Mouse (Mus musculus): ENCODE measurements at regions not wholly inside any gene's neighbourhood (a gene's known extent, or its start where the extent isn't known, plus 50 kb on each side); places are given as distances from the start of the nearest gene placed in this dataset.

DNA sequence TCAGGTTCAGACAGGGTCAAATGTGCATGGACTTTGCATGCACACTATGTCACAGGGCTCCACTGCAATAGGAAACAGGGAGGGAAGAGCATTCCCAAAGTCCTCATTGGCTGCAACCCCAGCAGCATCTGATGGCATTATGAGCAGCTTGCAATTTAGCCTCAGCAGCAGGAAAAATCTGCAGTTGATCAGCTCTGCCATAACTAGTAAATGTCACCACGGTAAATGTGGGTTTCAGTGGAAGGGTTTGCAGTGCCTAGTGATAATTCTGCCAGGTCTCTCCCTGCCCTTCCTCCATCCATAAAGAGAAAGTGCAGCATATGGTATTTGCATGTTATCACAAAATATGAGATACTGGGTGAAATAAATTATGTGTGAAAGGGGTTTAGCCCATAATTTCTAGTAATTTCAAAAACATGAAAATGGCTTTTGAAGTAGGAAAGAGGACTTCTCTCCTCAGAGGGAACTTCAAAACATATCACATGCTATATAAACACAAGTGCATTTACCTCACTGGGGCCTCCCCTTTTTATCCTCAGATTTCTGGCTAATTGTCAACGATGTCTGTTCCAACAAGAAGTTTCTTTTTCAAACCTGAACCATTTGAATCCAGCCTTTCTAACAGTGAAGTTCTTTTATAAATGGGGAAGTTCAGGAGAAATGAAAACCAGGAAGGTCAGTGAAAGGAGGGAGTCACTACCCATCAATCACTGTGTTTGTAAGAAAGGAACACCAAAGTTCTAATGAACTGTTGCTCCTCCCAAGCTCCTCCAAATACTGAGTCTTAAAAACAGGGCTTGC lies 303.5 kb downstream of the Meis1 start:
- ATAC-seq (ENCODE audit: low FRiP score, low read depth), result no peak
- WGBS, result 59% methylated on average over 2 of the region's 2 CpGs
- Histone ChIP-seq H3K9ac (no peak overlapping the region), H3K4me3 (no peak overlapping the region), H3K36me3 (no peaks in the 10 kb centered on the region), H3K27ac (no peak overlapping the region), H3K9me3 (no peaks in the 10 kb centered on the region), H3K4me1 (peaks cover 10% of the 10 kb centered on the region; the same call in 1 of the 2 replicates), H3K4me2 (replicated peaks) (no peak overlapping the region), H3K27me3 (replicated peaks) (no peaks in the 10 kb centered on the region)

DNA sequence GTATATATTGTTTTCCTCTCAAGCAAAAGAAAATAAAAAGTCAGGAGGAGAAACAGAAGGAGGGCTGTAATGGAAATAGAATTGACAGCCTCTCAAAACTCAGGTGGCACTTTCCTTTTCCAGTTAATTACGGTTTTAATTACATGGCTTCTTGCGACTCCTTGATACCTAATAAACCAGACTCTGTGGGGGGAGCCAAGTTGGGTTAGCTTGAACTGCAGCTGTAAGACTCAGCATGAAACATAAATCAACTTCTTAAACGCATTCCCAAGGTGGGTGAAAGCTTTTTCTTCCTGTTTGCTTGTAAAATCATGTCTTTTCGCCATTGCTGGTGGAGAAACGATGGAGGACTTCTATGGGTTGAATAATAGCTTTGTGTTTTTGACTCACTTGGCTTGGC lies 304.4 kb downstream of the Meis1 start:
- H3K9me3 ChIP-seq, result no peaks in the 10 kb centered on the region
- peaks cover 10% of the 10 kb centered on the region; the same call in 1 of the 2 replicates for H3K4me1 ChIP-seq
- H3K4me2 ChIP-seq (replicated peaks), result no peak overlapping the region
- H3K36me3 ChIP-seq, result no peaks in the 10 kb centered on the region
- no peak for ATAC-seq (ENCODE audit: low FRiP score, low read depth)
- no peak overlapping the region for H3K4me3 ChIP-seq
- H3K27ac ChIP-seq, result no peak overlapping the region
- H3K27me3 ChIP-seq (replicated peaks), result no peaks in the 10 kb centered on the region
- H3K9ac ChIP-seq, result no peak overlapping the region
- WGBS, result 39% methylated on average over 5 of the region's 5 CpGs

- Histone ChIP-seq H3K4me1 (peaks cover 10% of the 10 kb centered on the region; the same call in 1 of the 2 replicates), H3K9ac (no peak overlapping the region), H3K4me3 (no peak overlapping the region), H3K4me2 (replicated peaks) (no peak overlapping the region), H3K36me3 (no peaks in the 10 kb centered on the region), H3K9me3 (no peaks in the 10 kb centered on the region), H3K27me3 (replicated peaks) (no peaks in the 10 kb centered on the region), H3K27ac (no peak overlapping the region)
- ATAC-seq (ENCODE audit: low FRiP score, low read depth), result 0 out of 2 replicates have a peak, but pooled peaks have one; percentile 65
- WGBS, result 48% methylated on average over 10 of the region's 10 CpGs
Observed at GRCm38 (mm10) chr11:18712642-18713053, 306.1 kb downstream of the Meis1 start.

DNA sequence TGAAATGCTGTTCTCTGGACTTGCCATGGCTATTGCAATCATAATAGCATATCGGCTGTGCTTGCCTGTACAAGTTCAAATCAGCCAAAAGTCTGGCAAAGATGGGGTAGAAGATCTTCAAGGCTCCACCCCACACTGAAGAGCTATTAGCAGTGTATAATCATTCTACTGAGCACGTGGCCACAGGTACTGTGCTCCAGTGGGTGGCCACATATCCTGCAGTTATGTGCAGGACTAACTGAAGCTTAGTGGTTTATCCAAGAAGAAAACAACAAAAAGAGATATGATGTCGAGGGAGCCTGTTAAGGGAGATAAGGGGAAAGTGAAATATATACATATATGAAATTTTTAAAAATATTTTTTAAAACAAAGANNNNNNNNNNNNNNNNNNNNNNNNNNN lies 309.2 kb downstream of the Meis1 start:
- no peak overlapping the region for H3K9ac ChIP-seq
- H3K27me3 ChIP-seq (replicated peaks), result no peaks in the 10 kb centered on the region
- H3K4me1 ChIP-seq, result peaks cover 6% of the 10 kb centered on the region; the same call in 1 of the 2 replicates
- no peak overlapping the region for H3K27ac ChIP-seq
- H3K9me3 ChIP-seq, result no peaks in the 10 kb centered on the region
- no peak for ATAC-seq (ENCODE audit: low FRiP score, low read depth)
- H3K4me3 ChIP-seq, result no peak overlapping the region
- WGBS, result 87% methylated on average over 3 of the region's 3 CpGs
- no peaks in the 10 kb centered on the region for H3K36me3 ChIP-seq
- no peak overlapping the region for H3K4me2 ChIP-seq (replicated peaks)

DNA sequence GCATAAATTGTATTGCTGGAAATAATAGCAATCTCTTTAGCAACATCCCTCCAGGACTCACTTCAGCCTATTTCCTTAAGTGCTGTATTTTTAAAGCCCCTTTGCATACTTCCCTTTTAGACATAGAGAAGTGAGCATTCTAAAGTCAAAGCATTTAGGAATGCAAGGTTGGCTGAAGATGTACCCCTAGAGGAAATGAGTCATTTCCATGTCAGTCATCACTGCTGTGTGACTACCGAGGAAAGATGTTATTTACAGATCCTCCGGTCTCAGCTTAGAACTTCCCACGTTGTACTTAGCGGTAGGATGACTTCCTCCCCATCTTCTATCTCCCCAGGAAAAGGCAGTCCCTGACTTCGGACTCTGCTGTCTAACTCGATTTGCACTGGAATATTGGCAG lies 337.2 kb downstream of the Meis1 start:
- Histone ChIP-seq H3K27ac (no peak overlapping the region), H3K36me3 (no peaks in the 10 kb centered on the region), H3K4me3 (no peak overlapping the region), H3K9me3 (no peaks in the 10 kb centered on the region), H3K9ac (no peak overlapping the region), H3K4me1 (no peaks in the 10 kb centered on the region), H3K4me2 (replicated peaks) (no peak overlapping the region), H3K27me3 (replicated peaks) (no peaks in the 10 kb centered on the region)
- ATAC-seq (ENCODE audit: low FRiP score, low read depth), result no peak
- WGBS, result 80% methylated on average over 6 of the region's 6 CpGs

GRCm38 (mm10) chr11:18676876-18677275 lies 341.9 kb downstream of the Meis1 start:
- no peaks in the 10 kb centered on the region for H3K4me1 ChIP-seq
- no peaks in the 10 kb centered on the region for H3K9me3 ChIP-seq
- WGBS, result 92% methylated on average over 2 of the region's 2 CpGs
- H3K4me2 ChIP-seq (replicated peaks), result no peak overlapping the region
- no peak overlapping the region for H3K9ac ChIP-seq
- no peak overlapping the region for H3K4me3 ChIP-seq
- no peak overlapping the region for H3K27ac ChIP-seq
- ATAC-seq (ENCODE audit: low FRiP score, low read depth), result no peak
- no peaks in the 10 kb centered on the region for H3K27me3 ChIP-seq (replicated peaks)
- no peaks in the 10 kb centered on the region for H3K36me3 ChIP-seq

DNA sequence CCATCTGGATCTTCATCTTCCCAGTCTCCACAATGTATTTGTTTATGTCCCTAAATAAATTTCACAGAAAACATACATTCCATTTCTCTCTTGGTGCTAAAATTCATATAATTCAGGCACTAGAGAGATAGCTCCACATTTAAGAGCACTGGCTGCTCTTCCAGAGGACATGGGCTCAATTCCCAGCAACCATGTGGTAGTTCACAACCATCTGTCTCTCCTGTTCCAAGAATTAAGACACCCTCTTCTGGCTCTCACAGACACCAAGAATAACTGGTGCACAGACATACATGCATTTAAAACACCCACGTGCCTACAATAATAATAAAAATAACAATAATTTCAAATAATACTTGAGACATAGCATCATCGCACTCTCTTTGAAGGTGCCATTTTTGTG lies 347.8 kb downstream of the Meis1 start:
- 95% methylated on average over 2 of the region's 2 CpGs for WGBS
- no peak for ATAC-seq (ENCODE audit: low FRiP score, low read depth)
- Histone ChIP-seq H3K4me3 (no peak overlapping the region), H3K4me1 (no peaks in the 10 kb centered on the region), H3K27me3 (replicated peaks) (no peaks in the 10 kb centered on the region), H3K4me2 (replicated peaks) (no peak overlapping the region), H3K9ac (no peak overlapping the region), H3K27ac (no peak overlapping the region), H3K9me3 (no peaks in the 10 kb centered on the region), H3K36me3 (no peaks in the 10 kb centered on the region)

GRCm38 (mm10) chr11:18669322-18669721 lies 349.5 kb downstream of the Meis1 start:
- Histone ChIP-seq H3K27me3 (replicated peaks) (no peaks in the 10 kb centered on the region), H3K27ac (no peak overlapping the region), H3K9me3 (no peaks in the 10 kb centered on the region), H3K4me3 (no peak overlapping the region), H3K9ac (no peak overlapping the region), H3K36me3 (no peaks in the 10 kb centered on the region), H3K4me1 (no peaks in the 10 kb centered on the region), H3K4me2 (replicated peaks) (no peak overlapping the region)
- no peak for ATAC-seq (ENCODE audit: low FRiP score, low read depth)
- 65% methylated on average over 2 of the region's 2 CpGs for WGBS

GRCm38 (mm10) chr11:18656358-18656757 lies 362.4 kb downstream of the Meis1 start:
- Histone ChIP-seq H3K36me3 (no peaks in the 10 kb centered on the region), H3K9ac (no peak overlapping the region), H3K4me1 (no peaks in the 10 kb centered on the region), H3K9me3 (no peaks in the 10 kb centered on the region), H3K27me3 (replicated peaks) (no peaks in the 10 kb centered on the region), H3K4me2 (replicated peaks) (no peak overlapping the region), H3K4me3 (no peak overlapping the region), H3K27ac (no peak overlapping the region)
- WGBS, result 56% methylated on average over 1 of the region's 1 CpGs
- ATAC-seq (ENCODE audit: low FRiP score, low read depth), result no peak

DNA sequence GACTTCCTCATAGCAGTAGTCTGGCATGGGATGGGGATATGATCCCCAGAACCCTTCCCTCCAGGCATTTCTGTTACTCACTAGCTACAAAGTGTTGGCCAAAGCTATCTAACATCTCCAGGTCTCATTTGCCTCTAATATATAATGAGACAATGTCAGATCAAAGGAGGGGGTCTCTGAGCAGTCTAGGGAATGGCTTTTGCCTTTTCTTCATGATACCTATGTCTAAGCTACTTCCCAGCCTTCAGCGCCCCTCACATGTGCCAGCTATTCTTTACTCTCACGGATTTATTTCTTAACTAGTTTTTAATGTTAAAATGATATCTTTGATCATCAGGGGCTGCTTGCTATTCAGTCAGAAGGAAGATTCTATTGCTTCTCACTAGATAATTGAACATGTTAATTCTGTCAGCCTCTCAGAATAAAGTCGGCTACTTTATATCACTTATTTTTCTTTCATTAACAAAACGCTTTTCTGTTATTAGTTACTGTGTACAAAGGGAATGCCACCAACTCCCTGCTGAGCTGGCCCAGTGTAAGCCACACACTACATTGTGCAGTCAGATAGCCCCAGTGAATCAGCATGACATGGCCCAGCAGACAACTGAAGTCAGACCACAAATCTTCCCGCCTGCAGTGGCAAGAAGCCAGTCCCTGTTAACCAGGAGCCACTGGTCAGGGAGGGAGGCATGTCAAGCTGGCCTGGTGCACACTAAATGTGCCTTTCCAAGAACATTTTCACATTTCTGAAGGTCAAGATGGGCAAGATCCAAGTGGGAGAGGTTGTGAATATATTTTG lies 386.6 kb downstream of the Meis1 start:
- H3K4me3 ChIP-seq, result no peak overlapping the region
- peaks cover 4% of the 10 kb centered on the region for H3K4me1 ChIP-seq
- 34% methylated on average over 5 of the region's 5 CpGs for WGBS
- no peaks in the 10 kb centered on the region for H3K27me3 ChIP-seq (replicated peaks)
- no peak overlapping the region for H3K9ac ChIP-seq
- H3K4me2 ChIP-seq (replicated peaks), result no peak overlapping the region
- no peaks in the 10 kb centered on the region for H3K9me3 ChIP-seq
- no peaks in the 10 kb centered on the region for H3K36me3 ChIP-seq
- ATAC-seq (ENCODE audit: low FRiP score, low read depth), result peak; percentile 87
- H3K27ac ChIP-seq, result no peak overlapping the region

DNA sequence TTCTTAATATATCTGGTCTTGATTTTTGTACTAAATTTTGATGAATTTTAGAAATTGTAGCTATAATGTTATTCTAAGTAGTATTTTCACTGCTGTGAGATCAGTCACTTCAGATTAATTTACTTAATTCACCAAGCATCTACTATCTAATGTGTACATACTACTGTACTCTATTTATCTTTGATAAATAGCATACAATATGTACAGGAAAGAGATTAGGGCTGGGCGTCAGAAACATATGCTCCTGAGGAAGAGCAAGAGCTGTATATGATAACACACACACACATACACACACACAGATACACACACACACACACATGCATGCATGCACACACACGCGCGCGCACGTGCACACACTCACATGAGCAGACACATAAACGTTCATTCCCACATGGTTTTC lies 387.2 kb downstream of the Meis1 start:
- 0 out of 2 replicates have a peak, but pooled peaks have one; percentile 29 for ATAC-seq (ENCODE audit: low FRiP score, low read depth)
- Histone ChIP-seq H3K27ac (no peak overlapping the region), H3K4me2 (replicated peaks) (no peak overlapping the region), H3K4me3 (no peak overlapping the region), H3K9me3 (no peaks in the 10 kb centered on the region), H3K4me1 (peaks cover 4% of the 10 kb centered on the region), H3K36me3 (no peaks in the 10 kb centered on the region), H3K9ac (no peak overlapping the region), H3K27me3 (replicated peaks) (no peaks in the 10 kb centered on the region)
- WGBS, result 93% methylated on average over 7 of the region's 7 CpGs

- Histone ChIP-seq H3K36me3 (no peaks in the 10 kb centered on the region), H3K4me3 (no peak overlapping the region), H3K27ac (no peak overlapping the region), H3K9ac (no peak overlapping the region), H3K4me2 (replicated peaks) (no peak overlapping the region), H3K27me3 (replicated peaks) (no peaks in the 10 kb centered on the region), H3K9me3 (no peaks in the 10 kb centered on the region), H3K4me1 (peaks cover 7% of the 10 kb centered on the region; the same call in 1 of the 2 replicates)
- ATAC-seq (ENCODE audit: low FRiP score, low read depth), result 0 out of 2 replicates have a peak, but pooled peaks have one; percentile 33
- 34% methylated on average over 3 of the region's 3 CpGs for WGBS
Observed at GRCm38 (mm10) chr11:18621777-18622176, 397.0 kb downstream of the Meis1 start.

Measured in neural tube, embryonic 12.5 days (tissue).